7 mouse cellular contexts compared by ENCODE assay signal in genomic region chr15:88891676-88892040, GRCm38 (mm10). TPM values are rescaled to one million over a fixed set of nuclear protein-coding genes. Genes with fewer than 3 reads are reported as not detected.
DNase-seq lines count a peak whose midpoint lies in the region; ATAC-seq and TF ChIP-seq lines count a peak whose summit lies in the region.

No protein-coding gene starts in this region.

- H3K4me3 ChIP-seq in lung, postnatal 0 days (ENCODE audit: low read depth, low read length), result no peak overlapping the region
- 0 out of 2 replicates have a peak overlapping the region, but pooled peaks have one; percentile 52 for H3K4me3 ChIP-seq in forebrain, embryonic 15.5 days
- H3K4me3 ChIP-seq in liver, embryonic 11.5 days (ENCODE audit: low read depth, low read length), result peak overlapping the region; percentile 59
- peak overlapping the region; percentile 51 for H3K4me3 ChIP-seq in stomach, embryonic 15.5 days (replicated peaks)

- ATAC-seq in lung, postnatal 0 days, result no peak
- peak; percentile 37; the same call in 1 of the 2 replicates for ATAC-seq in forebrain, embryonic 15.5 days (replicated peaks)
- ATAC-seq in liver, embryonic 11.5 days (replicated peaks; ENCODE audit: low FRiP score), result no peak
- ATAC-seq in stomach, embryonic 15.5 days (ENCODE audit: insufficient read depth, low FRiP score, low read depth), result no peak

- no peak overlapping the region for H3K9ac ChIP-seq in lung, postnatal 0 days (replicated peaks; ENCODE audit: low read depth)
- H3K9ac ChIP-seq in forebrain, embryonic 15.5 days (replicated peaks), result no peak overlapping the region
- H3K9ac ChIP-seq in liver, embryonic 11.5 days (ENCODE audit: low read depth, low read length), result no peak overlapping the region
- H3K9ac ChIP-seq in stomach, embryonic 15.5 days, result no peak overlapping the region

- no peaks in the 10 kb centered on the region for H3K9me3 ChIP-seq in lung, postnatal 0 days (ENCODE audit: low read length)
- no peaks in the 10 kb centered on the region for H3K9me3 ChIP-seq in forebrain, embryonic 15.5 days
- H3K9me3 ChIP-seq in liver, embryonic 11.5 days (ENCODE audit: control insufficient read depth, low read length), result no peaks in the 10 kb centered on the region
- H3K9me3 ChIP-seq in stomach, embryonic 15.5 days, result no peaks in the 10 kb centered on the region

- no peaks in the 10 kb centered on the region for H3K36me3 ChIP-seq in lung, postnatal 0 days (ENCODE audit: insufficient read depth, low read length)
- no peaks in the 10 kb centered on the region for H3K36me3 ChIP-seq in forebrain, embryonic 15.5 days
- no peaks in the 10 kb centered on the region for H3K36me3 ChIP-seq in liver, embryonic 11.5 days (ENCODE audit: control insufficient read depth, insufficient read depth, low read length)
- H3K36me3 ChIP-seq in stomach, embryonic 15.5 days, result no peaks in the 10 kb centered on the region

- no peak for TF ChIP-seq EP300 in lung, postnatal 0 days (IDR thresholded peaks at IDR 0.05)

- no peak overlapping the region for H3K27ac ChIP-seq in lung, postnatal 0 days (ENCODE audit: low read length)
- no peak overlapping the region for H3K27ac ChIP-seq in forebrain, embryonic 15.5 days (replicated peaks)
- no peak overlapping the region for H3K27ac ChIP-seq in liver, embryonic 11.5 days (ENCODE audit: low read depth, low read length)
- H3K27ac ChIP-seq in stomach, embryonic 15.5 days, result no peak overlapping the region

- H3K4me1 ChIP-seq in lung, postnatal 0 days (ENCODE audit: insufficient read depth, low read depth, low read length), result no peaks in the 10 kb centered on the region
- peaks cover 12% of the 10 kb centered on the region for H3K4me1 ChIP-seq in forebrain, embryonic 15.5 days
- H3K4me1 ChIP-seq in liver, embryonic 11.5 days (replicated peaks; ENCODE audit: control insufficient read depth, insufficient read depth, low read length), result peaks cover 7% of the 10 kb centered on the region
- 0 out of 2 replicates have a peak, but pooled peaks cover 13% of the 10 kb centered on the region for H3K4me1 ChIP-seq in stomach, embryonic 15.5 days

- H3K27me3 ChIP-seq in lung, postnatal 0 days (replicated peaks; ENCODE audit: insufficient read depth, low read length), result no peaks in the 10 kb centered on the region
- peaks cover 3% of the 10 kb centered on the region; the same call in 1 of the 2 replicates for H3K27me3 ChIP-seq in forebrain, embryonic 15.5 days
- H3K27me3 ChIP-seq in liver, embryonic 11.5 days (replicated peaks; ENCODE audit: control insufficient read depth, insufficient read depth, low read length), result peaks cover 3% of the 10 kb centered on the region; the same call in 1 of the 2 replicates
- no peaks in the 10 kb centered on the region for H3K27me3 ChIP-seq in stomach, embryonic 15.5 days (replicated peaks)

- peak overlapping the region; percentile 74; the same call in 1 of the 2 replicates for H3K4me2 ChIP-seq in lung, postnatal 0 days (replicated peaks; ENCODE audit: low read depth, low read length)
- peak overlapping the region; percentile 96 for H3K4me2 ChIP-seq in forebrain, embryonic 15.5 days (replicated peaks)
- peak overlapping the region; percentile 97 for H3K4me2 ChIP-seq in liver, embryonic 11.5 days
- H3K4me2 ChIP-seq in stomach, embryonic 15.5 days, result peak overlapping the region; percentile 98

- 65% methylated on average over 8 of the region's 8 CpGs for WGBS in lung, postnatal 0 days
- WGBS in forebrain, embryonic 15.5 days, result 65% methylated on average over 8 of the region's 8 CpGs
- 62% methylated on average over 8 of the region's 8 CpGs for WGBS in liver, embryonic 11.5 days
- 68% methylated on average over 8 of the region's 8 CpGs for WGBS in stomach, embryonic 15.5 days

- no peak for DNase-seq in lung, postnatal 0 days (ENCODE audit: low spot score)
- no peak for DNase-seq in lung, postnatal 10 days
- DNase-seq in liver, embryonic 11.5 days (ENCODE audit: low spot score), result no peak
- no peak for DNase-seq in layer of hippocampus, adult 11-12 months (ENCODE audit: low spot score)
- DNase-seq in adrenal gland, adult 8-10 months, result no peak

- no peak for TF ChIP-seq CTCF in lung, postnatal 0 days (IDR thresholded peaks at IDR 0.05)

RNA-seq across cellular contexts. Expression of gene Pim3, which starts 29.7 kb away (rescaled TPM):
- polyA plus RNA-seq in lung, postnatal 0 days (2015; fragmentation: Nextera tagmentation; extraction: Ambion mirVana), result 66.0 and 69.6 TPM in 2 replicates
- polyA plus RNA-seq in forebrain, embryonic 15.5 days (2015; fragmentation: Nextera tagmentation; extraction: Ambion mirVana), result 69.1 and 70.7 TPM in 2 replicates
- polyA plus RNA-seq in liver, embryonic 11.5 days (2014; fragmentation: Nextera tagmentation; extraction: Ambion mirVana), result 34.0 and 35.9 TPM in 2 replicates
- polyA plus RNA-seq in stomach, embryonic 15.5 days (2015; fragmentation: Nextera tagmentation; extraction: Ambion mirVana), result 68.7 and 74.8 TPM in 2 replicates
- total RNA-seq in adrenal gland, adult 8-10 months (2022), result 100 to 1,000 TPM in 1 of 4 experiments, 10 to 100 TPM in 3; 62.7 to 164 (median 75.8) TPM
